Mouse (Mus musculus): ENCODE data around the gene Arhgap42.

Gene Arhgap42

DNA sequence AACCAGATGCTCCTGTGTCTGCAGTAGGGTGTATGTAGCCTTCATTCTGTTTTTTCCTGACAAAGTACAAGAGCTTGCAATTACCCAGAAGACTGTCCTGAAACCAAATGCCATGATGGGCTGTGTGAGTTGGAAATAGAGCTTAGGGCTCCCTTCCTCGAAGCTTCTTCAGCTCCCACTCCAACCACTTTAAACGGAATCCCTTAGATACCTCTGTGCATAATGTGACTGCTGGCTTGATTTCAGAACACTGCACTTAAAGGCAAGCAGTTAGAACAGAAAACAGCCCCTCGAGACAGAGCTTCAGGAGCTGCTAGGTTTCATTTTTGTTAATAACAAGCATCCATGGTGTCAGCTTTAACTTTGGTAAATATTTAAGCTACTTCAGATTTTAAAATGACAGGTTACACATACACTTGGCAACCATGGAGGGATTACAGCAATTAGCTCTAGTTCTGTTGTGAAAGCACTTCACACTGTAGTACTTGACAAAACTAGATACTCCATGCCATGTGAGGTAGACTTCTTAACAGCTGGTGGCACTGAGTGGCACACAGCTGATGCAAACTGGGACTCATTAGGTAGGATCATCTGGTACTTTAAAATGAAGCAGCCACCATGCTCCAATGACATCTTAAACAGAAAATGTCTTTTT lies 201.8 kb downstream of the Arhgap42 start:
- DNase-seq (ENCODE audit: low read depth, low spot score): no peak

DNA sequence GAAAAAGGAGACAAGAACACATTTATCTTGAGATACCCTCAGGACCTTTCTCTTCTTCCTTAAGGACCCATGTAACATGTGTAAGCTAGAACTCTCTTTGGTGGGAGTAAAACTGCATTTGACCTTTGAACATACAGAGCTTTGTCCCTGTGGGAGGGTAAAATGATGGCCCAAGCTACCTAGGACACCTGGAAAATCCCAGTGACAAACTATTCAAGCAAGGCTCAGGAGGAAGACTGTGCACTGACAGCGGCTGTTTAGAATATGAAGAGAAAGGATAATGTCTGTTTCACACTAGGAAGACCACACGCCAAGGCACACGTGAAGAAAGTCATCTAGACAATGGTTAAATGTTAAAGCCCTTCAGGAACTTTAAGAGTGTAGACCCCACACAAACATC lies 211.0 kb downstream of the Arhgap42 start:
- DNase-seq (ENCODE audit: low read depth, low spot score): no peak

DNA sequence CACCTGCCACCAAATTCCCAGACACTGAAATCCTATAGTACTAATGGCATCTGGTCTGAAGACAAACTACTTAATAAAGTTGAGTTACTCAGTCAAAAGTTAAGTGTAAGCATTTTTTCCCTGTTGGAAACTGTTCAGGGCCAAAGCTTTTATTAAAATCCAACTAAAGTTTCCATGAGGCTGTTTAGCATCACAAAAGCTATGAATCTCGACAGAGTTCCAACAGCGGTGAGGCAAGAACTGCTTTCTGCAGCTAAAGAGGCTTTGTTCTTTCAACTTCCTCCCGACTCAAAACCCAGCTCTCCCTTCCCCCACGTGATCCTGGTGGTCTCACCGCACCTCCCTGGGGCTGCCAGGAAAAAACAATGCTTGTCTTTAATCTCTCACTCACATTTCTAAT lies 211.5 kb downstream of the Arhgap42 start:
- DNase-seq (ENCODE audit: low read depth, low spot score): no peak

DNA sequence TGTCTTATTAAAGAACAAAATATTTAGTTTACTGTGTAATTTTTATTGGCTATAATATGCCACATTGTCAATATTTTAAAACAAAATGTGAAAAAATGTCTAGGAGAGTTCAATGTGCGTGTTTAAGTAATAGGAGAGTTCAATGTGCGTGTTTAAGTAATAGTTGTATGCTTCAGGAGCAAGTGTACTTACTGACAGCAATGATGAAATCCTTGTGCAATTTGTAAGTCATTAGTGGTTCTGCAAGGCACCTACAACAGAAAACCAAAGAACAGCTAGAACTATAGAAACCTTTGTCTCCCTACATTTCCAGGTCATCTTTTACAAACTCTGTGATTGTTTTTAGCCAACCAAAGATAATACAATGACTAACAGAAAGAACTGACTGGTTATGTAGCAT lies 223.8 kb downstream of the Arhgap42 start:
- DNase-seq (ENCODE audit: low read depth, low spot score): no peak

DNA sequence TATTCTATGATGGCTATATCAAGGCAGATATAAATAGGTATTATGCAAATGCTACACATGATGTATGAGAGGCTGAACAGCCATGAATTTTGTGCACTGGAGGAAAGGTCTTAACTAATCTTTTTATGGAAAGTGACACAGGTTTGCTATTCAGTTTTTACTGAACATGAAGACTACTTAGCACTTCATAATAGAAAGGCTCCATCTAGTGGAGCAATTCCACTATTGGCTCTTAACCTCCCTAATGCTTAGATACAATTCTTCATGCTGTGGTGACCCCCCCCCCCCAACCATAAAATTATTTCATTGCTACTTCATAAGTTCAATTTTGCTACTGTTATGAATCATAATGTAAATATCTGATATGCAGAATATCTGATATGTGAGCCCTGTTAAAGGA lies 237.7 kb downstream of the Arhgap42 start:
- DNase-seq (ENCODE audit: low read depth, low spot score): peak; percentile 45

DNA sequence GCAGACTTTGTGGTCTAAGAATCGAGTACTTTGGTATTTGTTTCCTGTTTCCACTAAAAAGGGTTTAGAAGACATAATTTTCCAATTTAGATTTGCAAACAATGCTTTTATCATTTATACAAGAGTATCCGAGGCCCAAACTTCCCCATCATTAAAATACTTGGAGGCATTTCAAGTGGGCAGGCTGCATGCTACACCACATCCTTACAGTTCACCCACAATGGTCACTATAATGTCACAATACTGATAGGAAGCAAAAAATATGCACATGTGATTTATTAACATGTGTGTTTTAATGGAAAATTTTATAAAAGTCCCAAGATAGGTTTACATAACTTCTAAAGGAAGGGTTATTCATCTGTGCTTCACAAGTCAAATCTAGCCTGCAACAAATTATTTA lies 242.4 kb downstream of the Arhgap42 start:
- DNase-seq (ENCODE audit: low read depth, low spot score): no peak

DNA sequence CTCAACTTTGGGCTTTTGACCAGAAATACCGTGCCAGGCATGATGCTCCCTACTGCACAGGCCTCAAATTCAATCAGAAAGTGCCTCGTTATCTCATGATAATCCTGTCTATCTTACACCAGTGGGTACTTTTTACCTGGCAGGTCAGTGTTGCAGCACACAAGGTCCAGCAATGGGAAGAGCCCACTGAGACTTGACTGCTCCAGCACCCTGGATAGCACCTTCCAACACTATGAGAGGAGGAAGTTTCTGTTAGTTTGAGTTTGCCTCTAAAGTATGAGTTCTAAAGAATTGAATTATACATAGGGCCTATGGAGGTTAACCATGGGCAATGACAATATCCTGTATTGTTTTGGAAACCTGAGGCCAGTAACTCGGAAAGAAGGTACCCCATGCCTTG lies 256.6 kb downstream of the Arhgap42 start:
- DNase-seq (ENCODE audit: low read depth, low spot score): no peak

DNA sequence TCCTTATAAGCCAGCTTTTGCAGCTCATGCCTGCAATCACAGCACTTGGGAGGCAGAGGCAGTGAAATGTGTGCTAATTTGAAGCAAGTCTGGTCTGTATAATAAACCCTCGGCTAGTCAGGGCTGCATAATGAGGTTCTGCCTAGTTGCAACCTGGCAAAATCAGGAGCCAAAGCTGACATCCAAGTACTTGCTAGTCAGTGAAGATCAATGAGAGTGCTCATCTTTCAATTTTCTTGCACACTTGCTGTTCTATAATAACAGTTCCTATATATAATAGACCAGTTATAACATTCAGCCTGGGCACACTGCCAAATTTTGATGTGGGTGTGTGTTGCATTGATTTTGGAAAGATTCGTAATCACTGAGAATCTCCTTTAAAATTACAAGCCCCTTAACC lies 261.1 kb downstream of the Arhgap42 start:
- DNase-seq (ENCODE audit: low read depth, low spot score): no peak

DNA sequence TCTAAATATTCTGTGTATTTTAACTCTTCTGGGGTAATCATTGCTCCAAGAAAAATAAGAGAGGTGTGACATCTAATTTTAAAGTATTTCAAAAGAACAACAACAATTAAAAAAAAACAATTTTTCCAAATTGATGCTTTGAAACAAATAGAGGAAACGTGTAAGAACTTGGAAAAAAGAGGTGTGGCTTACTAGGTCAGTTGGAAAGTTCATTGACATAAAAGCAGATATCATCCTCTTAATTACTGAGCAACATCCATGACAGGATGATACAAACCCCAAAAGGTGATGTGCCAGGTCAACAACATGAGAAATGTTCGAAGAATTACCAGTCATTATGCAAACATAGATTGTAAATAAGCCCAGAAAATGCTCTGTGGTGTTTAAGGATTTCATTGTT lies 267.4 kb downstream of the Arhgap42 start, which contains the start of gene Gm16485:
Gene Gm16485, plus strand, starts transcription at position 301 of the 400 bp plus-strand sequence.
- DNase-seq (ENCODE audit: low read depth, low spot score): no peak

DNA sequence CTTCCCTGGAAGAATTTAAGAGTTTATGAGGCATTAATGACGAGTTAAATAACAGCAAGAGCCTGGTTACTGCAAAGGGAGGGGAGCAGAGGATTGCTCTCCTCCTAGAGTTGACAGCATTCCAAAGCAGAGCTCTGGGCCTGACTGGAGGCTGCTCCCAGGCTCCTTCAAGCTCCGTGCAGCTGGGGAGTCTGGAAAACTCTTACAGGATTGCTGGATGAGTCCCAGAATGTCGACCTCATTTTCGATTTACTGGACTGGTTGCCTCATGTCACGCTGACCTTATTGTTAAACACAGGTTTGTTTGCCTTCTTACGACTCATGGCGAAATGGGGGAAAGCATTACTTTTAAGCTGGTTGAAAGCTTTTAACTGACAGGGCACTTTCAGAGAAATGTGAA lies 268.7 kb downstream of the Arhgap42 start:
- DNase-seq (ENCODE audit: low read depth, low spot score): no peak

DNA sequence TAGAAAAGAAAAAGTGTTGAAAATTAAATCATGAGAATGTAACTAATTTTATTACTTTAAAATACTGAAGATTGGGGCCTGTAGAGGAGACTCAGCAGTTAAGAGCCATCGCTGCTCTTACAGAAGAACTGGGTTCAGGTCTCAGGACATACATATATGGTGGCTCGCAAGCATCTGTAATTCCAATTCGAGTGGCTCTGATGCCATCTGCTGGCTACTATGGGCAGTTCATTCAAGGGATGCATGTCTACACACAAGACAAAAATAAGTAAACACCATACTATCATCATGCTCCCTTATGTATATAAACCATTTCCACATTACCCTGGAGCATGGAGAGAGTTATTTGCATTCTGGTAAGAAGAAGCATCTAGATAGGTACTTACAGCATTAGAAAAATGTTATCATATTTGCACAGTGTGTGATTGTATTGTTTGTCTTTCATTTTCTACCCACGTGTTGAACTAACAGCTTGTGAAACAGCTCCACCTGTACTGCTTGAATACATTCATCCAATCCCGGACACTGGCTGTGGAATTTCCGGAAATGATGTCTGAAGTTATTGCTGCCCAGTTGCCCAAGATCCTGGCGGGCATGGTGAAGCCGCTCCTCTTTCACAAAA lies 274.3 kb downstream of the Arhgap42 start:
- DNase-seq (ENCODE audit: low read depth, low spot score): peak; percentile 61

DNA sequence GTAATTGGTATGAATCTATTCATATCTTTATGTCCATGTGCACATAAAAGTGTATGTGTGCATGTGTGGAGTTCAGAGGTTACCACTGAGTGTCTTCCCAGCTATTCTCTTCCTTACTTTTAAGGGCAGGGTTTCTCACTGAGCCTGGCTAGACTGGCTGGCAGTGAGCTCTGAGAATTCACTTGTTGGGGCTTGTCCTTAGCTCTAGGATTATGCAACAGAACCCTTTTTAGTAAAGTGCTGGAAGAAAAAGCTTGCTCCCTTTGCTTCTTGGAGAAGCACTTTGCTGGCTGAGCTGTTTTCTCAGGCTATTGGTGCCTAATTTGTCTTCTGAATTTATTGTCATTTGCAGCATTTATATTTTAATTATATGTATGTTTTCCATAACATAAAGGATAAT lies 285.6 kb downstream of the Arhgap42 start:
- DNase-seq (ENCODE audit: low read depth, low spot score): no peak

All from 3T3-L1 (cell line).